8 mouse cellular contexts compared by ENCODE assay signal in genomic region chr11:60070599-60070998, GRCm38 (mm10). TPM values are rescaled to one million over a fixed set of nuclear protein-coding genes. Genes with fewer than 3 reads are reported as not detected.
DNase-seq lines count a peak whose midpoint lies in the region; ATAC-seq lines count a peak whose summit lies in the region.

No protein-coding gene starts in this region.

- DNase-seq in frontal cortex, postnatal 36 days (ENCODE audit: low spot score in 2 of 2): no peak
- DNase-seq in right cerebral cortex, postnatal 14 days: peak; percentile 38
- no peak for DNase-seq in right cerebral cortex, postnatal 25 days
- DNase-seq in cerebellum, adult 11-12 months: peak; percentile 45
- peak; percentile 22 to 49 for DNase-seq in heart, postnatal 36 days
- DNase-seq in lung, postnatal 25 days (ENCODE audit: low spot score): peak; percentile 42
- DNase-seq in splenic B cell, adult 2 months (ENCODE audit: low read depth, low spot score): peak; percentile 68

- peak; percentile 55; the same call in 1 of the 2 replicates for ATAC-seq in frontal cortex, adult (ENCODE audit: low TSS enrichment)

- H3K27me3 ChIP-seq in splenic B cell, adult 2 months (ENCODE audit: control insufficient read depth, insufficient read depth, low read length, poor library complexity, severe bottlenecking): no peaks in the 10 kb centered on the region

- intact Hi-C loops in heart, postnatal 36 days (cut with DNase I): no loop called here

- no peaks in the 10 kb centered on the region for H3K36me3 ChIP-seq in splenic B cell, adult 2 months (ENCODE audit: control insufficient read depth, insufficient read depth, low read length, poor library complexity, severe bottlenecking)

RNA-seq across cellular contexts. Expression of gene Pemt, which starts 24.3 kb away (rescaled TPM):
- total RNA-seq in heart, postnatal 36 days (2021): 1 to 10 TPM; 2.5 to 4.0 TPM

RNA-seq across cellular contexts. Expression of gene Rai1, which starts 34.2 kb away (rescaled TPM):
- total RNA-seq in heart, postnatal 36 days (2021): 10 to 100 TPM; 24.2 to 24.5 TPM

Comparison
In these comparisons a context has a peak if more than half of its experiments do, and no peak if none do; other contexts are left out.
1. DNase-seq: peak in right cerebral cortex, postnatal 14 days (single experiment), cerebellum, adult 11-12 months (single experiment), heart, postnatal 36 days (2 of 2), lung, postnatal 25 days (single experiment) and splenic B cell, adult 2 months (single experiment); none in frontal cortex, postnatal 36 days (0 of 2) and right cerebral cortex, postnatal 25 days (single experiment).